Mouse (Mus musculus): Measurements from ENCODE around the gene Epb41l1.

Gene Epb41l1

DNA sequence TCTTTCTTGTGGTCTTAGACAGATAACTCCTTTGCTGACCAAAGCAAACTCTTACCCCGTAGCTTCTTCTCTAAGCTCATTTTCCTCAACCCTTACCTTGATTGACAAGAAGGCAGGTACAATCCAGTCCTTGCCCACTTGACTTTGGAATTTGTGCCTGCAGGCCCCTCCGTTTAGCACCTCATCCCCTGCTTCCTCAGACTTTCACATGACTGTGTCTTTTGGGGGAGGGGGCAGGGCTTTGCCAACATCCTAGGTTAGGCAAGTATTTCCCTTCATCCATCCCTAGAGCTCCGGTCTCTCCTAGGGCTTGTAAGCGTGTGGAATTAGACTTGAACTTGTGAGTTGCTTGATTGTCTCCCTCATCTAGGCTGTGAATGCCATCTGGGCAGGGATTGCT, 3.0 kb downstream of the Epb41l1 start:
- no peak for DNase-seq (ENCODE audit: extremely low spot score, low spot score)

GRCm38 (mm10) chr2:156425618-156426017, 4.9 kb downstream of the Epb41l1 start:
- no peak for DNase-seq (ENCODE audit: extremely low spot score, low spot score)

GRCm38 (mm10) chr2:156426151-156426550, 5.4 kb downstream of the Epb41l1 start:
- DNase-seq (ENCODE audit: extremely low spot score, low spot score): no peak

DNA sequence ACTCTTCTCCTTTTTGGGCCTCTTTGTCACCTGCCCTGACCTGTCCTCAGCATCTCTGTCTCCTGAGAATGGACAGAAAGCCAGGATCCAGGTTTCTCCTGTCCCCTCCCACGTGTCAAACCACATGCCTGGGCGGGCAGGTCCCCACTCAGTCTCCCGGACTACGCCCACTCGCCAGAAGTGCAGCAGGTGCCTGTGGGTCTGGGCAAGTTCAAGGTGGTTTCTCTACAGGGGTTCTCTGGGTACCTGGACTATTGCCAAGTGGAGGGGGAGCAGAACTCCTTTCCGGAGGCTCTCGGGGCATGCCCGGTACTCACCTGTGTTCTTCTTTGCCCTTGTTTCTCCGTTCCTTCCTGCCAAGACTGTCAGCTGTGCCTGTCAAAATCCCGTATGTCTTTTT, 9.1 kb downstream of the Epb41l1 start:
- no peak for DNase-seq (ENCODE audit: extremely low spot score, low spot score)

DNA sequence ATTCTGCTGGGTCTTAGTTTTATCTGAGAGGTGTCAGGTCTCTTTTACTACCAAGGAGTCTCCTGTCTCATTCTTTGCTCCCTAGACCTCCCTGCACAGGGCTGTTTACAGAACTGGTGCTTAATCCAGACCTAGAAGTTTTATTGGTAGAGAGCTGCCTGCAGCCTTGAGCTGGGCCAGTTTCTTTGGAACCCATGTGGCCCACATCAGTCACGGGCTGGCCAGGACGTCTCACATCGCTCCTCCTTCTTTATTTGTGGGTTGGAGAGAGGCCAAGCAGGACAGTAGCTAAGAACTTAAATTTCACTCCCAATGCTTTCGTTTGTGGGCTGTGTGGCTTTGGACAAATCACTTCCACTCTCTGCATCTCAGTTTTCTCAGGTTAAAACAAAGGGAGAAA, 9.6 kb downstream of the Epb41l1 start:
- no peak for DNase-seq (ENCODE audit: extremely low spot score, low spot score)

DNA sequence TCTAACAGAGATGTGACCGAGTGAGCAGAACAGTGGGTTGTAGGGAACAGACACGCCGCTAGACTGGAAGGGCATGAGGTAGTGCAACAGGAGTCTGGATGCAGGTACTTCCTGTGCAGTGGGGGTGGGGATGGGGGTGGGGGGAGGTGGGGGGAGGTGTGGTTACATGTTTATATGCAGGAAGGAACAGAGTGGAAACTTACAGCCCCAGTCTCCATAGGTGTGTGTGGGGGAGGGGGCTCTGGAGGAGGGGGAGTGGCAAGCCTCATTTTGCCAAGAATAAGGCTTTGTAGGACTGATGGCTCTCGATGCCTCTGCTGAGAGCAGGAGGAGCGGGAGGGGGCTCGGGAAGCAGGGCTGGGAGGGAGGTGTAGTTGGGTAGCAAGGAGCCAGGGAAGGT, 10.7 kb downstream of the Epb41l1 start:
- DNase-seq (ENCODE audit: extremely low spot score, low spot score): no peak

DNA sequence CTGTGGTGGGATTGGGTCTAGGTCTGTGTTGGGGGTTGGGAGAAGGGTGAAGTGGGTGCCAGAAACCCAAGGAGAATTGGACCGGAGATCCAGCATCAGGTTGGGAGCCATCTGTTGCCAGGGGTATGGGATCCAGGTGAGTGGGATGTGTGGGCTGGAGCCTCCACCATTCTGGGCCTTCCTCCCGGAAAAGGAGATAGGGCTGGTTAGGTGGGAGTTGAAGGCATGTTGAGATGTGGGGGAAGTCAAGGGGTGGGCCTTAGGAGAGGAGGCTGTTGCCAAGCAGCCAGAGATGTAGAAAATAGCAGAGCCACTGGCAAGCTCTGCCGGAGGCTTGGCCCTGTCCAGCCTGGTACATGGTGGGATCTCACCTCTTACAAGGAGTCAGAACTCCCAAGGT, 11.4 kb downstream of the Epb41l1 start:
- DNase-seq (ENCODE audit: extremely low spot score, low spot score): no peak

GRCm38 (mm10) chr2:156432874-156433868, 12.5 kb downstream of the Epb41l1 start:
- no peak for DNase-seq (ENCODE audit: extremely low spot score, low spot score)

- DNase-seq (ENCODE audit: extremely low spot score, low spot score): no peak
Observed at GRCm38 (mm10) chr2:156437637-156438036, 16.9 kb downstream of the Epb41l1 start.

DNA sequence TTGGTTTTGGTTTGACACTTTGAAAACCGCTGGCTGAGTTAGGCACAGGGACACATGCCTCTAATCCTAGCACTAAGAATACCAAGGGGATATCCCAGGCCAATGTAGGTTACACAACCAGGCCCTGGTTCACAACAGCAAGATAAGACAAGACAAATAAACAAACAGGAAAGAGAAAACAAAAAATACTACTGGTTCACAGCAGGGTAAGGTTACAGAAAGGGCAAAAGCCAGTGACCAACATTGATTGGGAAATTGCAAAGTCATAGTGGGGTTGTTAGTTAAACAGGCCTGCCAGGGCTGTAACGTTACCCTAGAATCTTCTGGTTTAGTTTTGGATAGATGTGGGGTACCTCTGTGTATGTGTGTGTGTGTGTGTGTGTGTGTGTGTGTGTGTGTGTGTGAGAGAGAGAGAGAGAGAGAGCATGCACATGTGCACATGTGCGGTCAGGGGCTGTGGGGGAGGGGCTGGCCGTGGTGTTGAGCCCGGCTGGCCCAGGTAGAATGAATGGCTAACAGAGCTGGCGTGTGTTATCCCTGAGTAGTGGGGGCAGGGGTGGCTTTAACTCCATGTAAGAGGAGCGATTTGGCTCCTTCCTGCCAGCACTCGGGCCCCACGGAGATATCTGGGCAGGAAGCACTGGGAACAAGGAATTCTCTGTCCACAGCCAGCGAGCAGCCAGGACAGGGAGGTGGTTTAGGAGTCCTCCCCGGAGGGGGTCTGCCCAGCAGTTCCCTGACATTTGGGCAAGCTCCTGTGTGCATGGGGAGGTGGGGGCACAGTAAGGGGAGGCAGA, 19.2 kb downstream of the Epb41l1 start:
- DNase-seq (ENCODE audit: extremely low spot score, low spot score): peak; percentile 49

DNA sequence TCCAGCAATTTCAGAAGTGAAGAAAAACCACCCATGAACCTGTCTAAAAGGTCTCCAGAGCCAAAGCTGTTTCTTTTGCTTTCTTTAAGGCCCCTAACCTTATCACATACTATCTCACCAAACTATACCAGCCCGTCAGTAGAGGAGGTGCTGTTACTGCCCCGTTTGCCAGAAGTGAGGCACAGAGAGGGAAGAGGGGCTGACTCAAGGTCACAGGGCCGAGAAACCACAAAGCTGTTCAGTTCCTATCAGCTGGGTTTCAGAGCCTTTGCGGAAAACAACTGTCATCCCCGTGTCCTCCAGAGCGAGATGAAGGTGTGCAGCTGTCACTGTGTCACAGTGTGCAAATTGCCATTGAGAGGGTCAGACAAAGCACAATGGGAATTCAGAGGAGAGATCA, 21.2 kb downstream of the Epb41l1 start:
- no peak for DNase-seq (ENCODE audit: extremely low spot score, low spot score)

- DNase-seq (ENCODE audit: extremely low spot score, low spot score): no peak
Observed at GRCm38 (mm10) chr2:156443323-156443722, 22.6 kb downstream of the Epb41l1 start.

- DNase-seq (ENCODE audit: extremely low spot score, low spot score): no peak
Observed at GRCm38 (mm10) chr2:156446489-156447035, 25.9 kb downstream of the Epb41l1 start.

GRCm38 (mm10) chr2:156447413-156448295, 26.9 kb downstream of the Epb41l1 start:
- DNase-seq (ENCODE audit: extremely low spot score, low spot score): no peak

- no peak for DNase-seq (ENCODE audit: extremely low spot score, low spot score)
Observed at GRCm38 (mm10) chr2:156451225-156452148, 30.8 kb downstream of the Epb41l1 start.

DNA sequence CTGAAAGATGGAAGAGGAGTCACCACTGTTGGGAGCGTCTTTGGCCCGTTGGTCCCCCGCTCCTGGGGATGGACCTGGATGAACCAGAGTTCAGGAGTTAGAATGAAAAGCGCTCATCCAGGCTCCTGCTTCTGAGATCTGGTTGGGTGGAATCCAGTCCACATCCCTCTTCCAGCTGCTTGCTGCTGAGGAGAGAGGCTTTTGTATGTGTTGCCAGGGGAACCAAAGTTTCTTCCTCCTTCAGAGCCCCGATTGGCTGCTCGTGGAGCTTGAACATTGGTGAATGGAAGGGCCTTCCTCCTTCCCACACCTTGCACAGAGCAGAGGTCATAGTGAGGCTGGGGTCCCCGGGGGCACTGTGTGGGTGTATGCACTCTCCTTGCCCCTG, 31.4 kb downstream of the Epb41l1 start:
- DNase-seq (ENCODE audit: extremely low spot score, low spot score): no peak

- DNase-seq (ENCODE audit: extremely low spot score, low spot score): no peak
Observed at GRCm38 (mm10) chr2:156453822-156454221, 33.1 kb downstream of the Epb41l1 start.

- no peak for DNase-seq (ENCODE audit: extremely low spot score, low spot score)
Observed at GRCm38 (mm10) chr2:156455508-156456108, 34.9 kb downstream of the Epb41l1 start.

Measured in neural tube, embryonic 10.5 days (tissue).